ENCODE assay signal across 11 mouse cellular contexts in the genomic region with DNA sequence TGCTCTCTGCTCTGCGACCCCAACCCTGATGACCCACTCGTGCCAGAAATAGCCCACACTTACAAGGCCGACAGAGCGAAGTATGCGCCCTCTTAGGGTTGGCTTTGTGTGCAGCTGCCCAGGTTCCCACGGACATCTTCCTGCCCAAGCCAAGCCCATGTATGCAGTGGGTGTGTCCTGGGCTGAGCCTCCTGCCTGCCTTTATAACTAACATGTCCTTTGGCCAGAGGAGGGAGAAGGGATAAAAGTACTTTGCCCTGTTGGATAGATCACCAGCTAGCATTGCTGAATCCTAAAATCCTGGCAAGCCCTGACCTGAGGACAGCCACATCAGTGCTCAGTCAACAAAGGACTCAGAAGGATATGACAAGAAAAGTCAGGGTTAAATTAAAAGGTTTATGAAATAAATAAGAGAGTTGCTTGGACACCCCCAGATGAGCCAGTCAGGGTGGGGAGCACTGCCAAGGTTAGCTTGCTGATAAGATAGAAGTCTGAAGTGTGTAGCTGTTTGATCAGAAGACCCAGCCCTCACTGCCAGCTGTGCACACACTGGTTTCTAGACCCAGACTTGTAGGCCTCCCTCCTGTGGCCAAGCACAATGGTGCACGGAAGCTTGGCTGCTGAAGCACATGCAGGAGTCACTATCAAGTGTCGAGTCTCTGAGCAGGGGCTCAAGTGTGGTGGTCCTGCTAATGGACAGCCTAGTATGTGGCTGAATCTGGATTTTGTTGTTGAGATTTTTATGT. TPM values are rescaled to one million over a fixed set of nuclear protein-coding genes. Genes with fewer than 3 reads are reported as not detected.
DNase-seq lines count a peak whose midpoint lies in the region; ATAC-seq and TF ChIP-seq lines count a peak whose summit lies in the region.
"Had no signal": no experiment of that assay in that cellular context is flagged by ENCODE, and none has a peak within 500 bp of the region (broad histone marks: within the 10 kb centered on the region; RNA-seq: fewer than 3 reads in every experiment).

No protein-coding gene starts in this region.

- no peak for ATAC-seq in Patski
- peak; percentile 81 for ATAC-seq in liver, postnatal 0 days

- TF ChIP-seq CTCF in layer of hippocampus, adult 2 months (conservative IDR thresholded peaks at IDR 0.05) = peak; percentile 41
- TF ChIP-seq CTCF in Patski (IDR thresholded peaks at IDR 0.05) = peak; percentile 18
- TF ChIP-seq CTCF in liver, postnatal 0 days (IDR thresholded peaks at IDR 0.05; ENCODE audit: low read depth) = peak; percentile 60

- no peak overlapping the region for H3K4me3 ChIP-seq in layer of hippocampus, adult 2 months
- peak overlapping the region; percentile 9 for H3K4me3 ChIP-seq in erythroblast, embryonic 14.5 days (replicated peaks)
- H3K4me3 ChIP-seq in liver, postnatal 0 days (ENCODE audit: low read depth, low read length) = no peak overlapping the region
- H3K4me3 ChIP-seq: embryonic facial prominence, embryonic 10.5 days had no signal

- H3K9ac ChIP-seq in liver, postnatal 0 days (replicated peaks) = no peak overlapping the region

- POLR2A ChIA-PET in Patski (lab: Charles Lee) = no interaction called here

- peaks cover 20% of the 10 kb centered on the region for H3K36me3 ChIP-seq in erythroblast, embryonic 14.5 days (ENCODE audit: control insufficient read depth)
- peaks cover 5% of the 10 kb centered on the region; the same call in 1 of the 2 replicates for H3K36me3 ChIP-seq in liver, postnatal 0 days (replicated peaks; ENCODE audit: insufficient read depth, low read length)

- no peak overlapping the region for H3K27ac ChIP-seq in layer of hippocampus, adult 2 months
- H3K27ac ChIP-seq in liver, postnatal 0 days (ENCODE audit: low read depth) = no peak overlapping the region
- H3K27ac ChIP-seq: embryonic facial prominence, embryonic 10.5 days had no signal

- CTCF ChIA-PET in Patski (lab: Charles Lee) = interaction anchor here (1.4 kb wide), 1 partner anchor 9 kb away, joined by 3 read pairs; no protein-coding TSS in a partner anchor

- 53% methylated on average over 8 of the region's 8 CpGs for WGBS in liver, postnatal 0 days (ENCODE audit: insufficient replicate concordance)

- in situ Hi-C loops in Patski (cut with MboI; ENCODE audit: low pct_unique_long_range_greater_than_20kb) = loop anchor here (10.0 kb wide), 1 partner anchor 298 kb away; no protein-coding TSS in a partner anchor

- H3K27me3 ChIP-seq in Patski = no peaks in the 10 kb centered on the region
- no peaks in the 10 kb centered on the region for H3K27me3 ChIP-seq in erythroblast, embryonic 14.5 days (ENCODE audit: control insufficient read depth)
- H3K27me3 ChIP-seq in liver, postnatal 0 days (ENCODE audit: insufficient read depth, low read length) = no peaks in the 10 kb centered on the region

- no peak for DNase-seq in layer of hippocampus, adult 2 months (ENCODE audit: low spot score in 2 of 2)
- no peak for DNase-seq in layer of hippocampus, adult 18-20 months (ENCODE audit: low spot score in 2 of 2)
- no peak for DNase-seq in Patski (ENCODE audit: low read depth, low spot score)
- no peak for DNase-seq in liver, postnatal 0 days
- no peak for DNase-seq in layer of hippocampus, adult 9-11 months
- no peak for DNase-seq in lung, postnatal 4 days
- DNase-seq: adrenal gland, adult 2 months; right cerebral cortex, postnatal 4 days had no signal

- no peak for TF ChIP-seq EP300 in liver, postnatal 0 days (IDR thresholded peaks at IDR 0.05; ENCODE audit: low read depth)

- H3K4me1 ChIP-seq in erythroblast, embryonic 14.5 days (ENCODE audit: control insufficient read depth) = peaks cover 56% of the 10 kb centered on the region
- peaks cover 14% of the 10 kb centered on the region for H3K4me1 ChIP-seq in liver, postnatal 0 days (ENCODE audit: insufficient read depth)

- no peaks in the 10 kb centered on the region for H3K9me3 ChIP-seq in erythroblast, embryonic 14.5 days (ENCODE audit: control insufficient read depth, low read length)
- H3K9me3 ChIP-seq in liver, postnatal 0 days (ENCODE audit: low read length) = no peaks in the 10 kb centered on the region
- H3K9me3 ChIP-seq: embryonic facial prominence, embryonic 10.5 days had no signal

- H3K4me2 ChIP-seq in liver, postnatal 0 days (ENCODE audit: low read depth, low read length) = 0 out of 2 replicates have a peak overlapping the region, but pooled peaks have one; percentile 0

RNA-seq across cellular contexts. Expression of gene Dbnl, which starts 5.9 kb away (rescaled TPM):
- 10 to 100 TPM; 74.6 to 80.0 TPM for total RNA-seq in layer of hippocampus, adult 2 months (2021)
- 10 to 100 TPM; 76.9 to 81.5 TPM for total RNA-seq in layer of hippocampus, adult 18-20 months (2021)
- polyA plus RNA-seq in Patski (2021) = 120 TPM
- polyA plus RNA-seq in erythroblast, embryonic 14.5 days (2012) = 5.7 and 5.8 TPM in 2 replicates
- 31.7 and 36.6 TPM in 2 replicates for polyA plus RNA-seq in liver, postnatal 0 days (2015; fragmentation: Nextera tagmentation; extraction: Ambion mirVana)

RNA-seq across cellular contexts. Expression of gene Urgcp, which starts 20.2 kb away (rescaled TPM):
- 10 to 100 TPM; 65.3 to 67.2 TPM for total RNA-seq in layer of hippocampus, adult 2 months (2021)
- total RNA-seq in layer of hippocampus, adult 18-20 months (2021) = 10 to 100 TPM; 74.4 to 80.6 TPM
- 25.5 TPM for polyA plus RNA-seq in Patski (2021)
- polyA plus RNA-seq in erythroblast, embryonic 14.5 days (2012) = 0.40 and 0.51 TPM in 2 replicates
- 7.1 and 8.2 TPM in 2 replicates for polyA plus RNA-seq in liver, postnatal 0 days (2015; fragmentation: Nextera tagmentation; extraction: Ambion mirVana)

RNA-seq across cellular contexts. Expression of gene Pgam2, which starts 21.2 kb away (rescaled TPM):
- total RNA-seq in layer of hippocampus, adult 2 months (2021) = 10 to 100 TPM; 14.7 to 16.2 TPM
- total RNA-seq in layer of hippocampus, adult 18-20 months (2021) = 10 to 100 TPM; 11.6 to 17.7 TPM
- polyA plus RNA-seq in Patski (2021) = 7.7 TPM
- polyA plus RNA-seq in erythroblast, embryonic 14.5 days (2012) = not detected in 2 replicates
- 1.1 and 16.6 TPM in 2 replicates for polyA plus RNA-seq in liver, postnatal 0 days (2015; fragmentation: Nextera tagmentation; extraction: Ambion mirVana)
- total RNA-seq: adrenal gland, adult 2 months; granulocyte monocyte progenitor cell, adult 5-6 weeks had no signal
- polyA plus RNA-seq: adrenal gland, adult 2 months had no signal

RNA-seq across cellular contexts. Expression of gene Polm, which starts 55.4 kb away (rescaled TPM):
- 10 to 100 TPM; 14.1 to 15.5 TPM for total RNA-seq in layer of hippocampus, adult 2 months (2021)
- 10 to 100 TPM in 1 of 2 experiments, 1 to 10 TPM in 1; 9.6 to 11.0 TPM for total RNA-seq in layer of hippocampus, adult 18-20 months (2021)
- 47.5 TPM for polyA plus RNA-seq in Patski (2021)
- polyA plus RNA-seq in erythroblast, embryonic 14.5 days (2012) = 0.09 and 0.13 TPM in 2 replicates
- polyA plus RNA-seq in liver, postnatal 0 days (2015; fragmentation: Nextera tagmentation; extraction: Ambion mirVana) = 2.1 and 2.3 TPM in 2 replicates
